Mouse (Mus musculus) Muller cell, postnatal 12 days (primary cell): ENCODE results near the gene Lrmda.

Experiments
- DNase-seq: peaks from one replicate; pipeline ENCODE4 v3.0.0-alpha.2; 2015; ENCODE audit errors: inconsistent ontology term

Gene Lrmda

GRCm38 (mm10) chr14:22495286-22495685 is 475.8 kb downstream of the Lrmda start:
- DNase-seq = no peak

DNA sequence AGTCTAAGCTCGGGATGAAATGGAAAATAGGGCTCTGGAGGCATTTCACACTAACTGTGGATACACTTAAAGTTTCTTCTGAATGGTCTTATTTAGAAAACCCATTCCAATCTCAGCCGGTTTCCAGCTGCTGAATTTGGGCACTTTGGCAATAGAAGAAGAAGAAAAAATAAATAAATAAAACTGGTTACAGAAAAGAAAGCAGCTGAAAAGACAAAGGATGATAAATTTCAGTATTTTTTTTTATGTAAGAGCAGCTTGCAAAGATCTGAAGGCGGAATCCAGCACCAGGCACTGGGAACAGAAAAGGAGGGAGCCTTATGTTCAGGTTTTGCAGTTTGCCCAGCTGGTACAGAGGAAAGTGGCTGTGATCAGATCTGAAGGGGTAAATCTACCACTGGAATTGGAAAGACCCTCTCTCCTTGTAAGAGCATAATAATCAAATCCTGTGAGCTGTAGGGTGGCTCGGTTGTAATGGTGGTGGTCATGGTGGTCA is 478.2 kb downstream of the Lrmda start:
- DNase-seq = no peak

DNA sequence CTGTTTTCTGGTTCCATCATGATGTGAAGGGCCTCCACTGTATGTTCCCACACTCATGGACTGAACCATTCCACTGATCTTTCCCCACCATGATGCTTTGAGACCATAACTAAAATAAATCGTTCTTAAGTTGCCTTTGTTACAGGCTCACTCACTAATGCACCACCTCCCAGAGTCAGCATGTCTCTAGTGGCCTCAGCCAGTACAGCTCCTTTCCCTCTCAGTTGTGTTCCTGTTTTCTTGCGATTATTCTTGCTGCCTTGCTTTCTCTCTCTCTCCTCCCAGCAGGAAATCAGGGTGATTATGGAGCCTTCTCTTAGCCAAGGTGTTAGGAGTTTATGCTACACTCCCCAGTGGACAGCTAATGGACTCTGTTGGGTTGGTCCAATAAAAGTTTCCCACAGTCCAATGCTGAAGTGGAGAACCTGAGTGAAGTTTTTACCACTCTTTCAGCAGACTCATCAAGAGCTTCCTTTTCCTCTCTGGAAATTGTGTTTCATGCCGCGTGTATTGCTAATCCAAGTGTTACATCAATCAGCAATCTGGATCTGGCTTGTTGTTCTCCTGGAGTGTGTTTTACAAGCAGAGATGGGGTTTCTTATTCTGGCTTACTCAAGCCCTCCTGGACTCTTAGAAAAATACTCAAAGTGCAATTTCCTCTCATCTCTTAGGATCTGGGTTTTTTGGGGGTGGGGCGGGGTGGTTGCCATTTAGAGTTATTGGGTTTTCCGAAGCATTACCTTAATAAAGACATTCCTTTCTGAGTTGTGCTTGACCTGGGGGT is 490.4 kb downstream of the Lrmda start:
- DNase-seq = no peak

DNA sequence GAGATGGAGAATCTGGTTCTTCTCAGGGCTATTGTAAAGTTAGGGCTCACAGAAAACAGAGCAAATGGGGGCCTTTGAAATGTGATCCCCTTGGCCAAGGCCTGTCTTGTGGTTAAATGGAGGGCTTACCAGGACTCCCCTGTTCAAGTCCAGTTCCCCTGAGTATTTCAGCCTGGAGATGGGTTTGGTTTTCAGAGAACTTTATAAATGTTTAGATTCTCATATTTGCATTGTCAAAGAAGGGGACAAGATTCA is 490.9 kb downstream of the Lrmda start:
- no peak for DNase-seq

GRCm38 (mm10) chr14:22514362-22515084 is 495.0 kb downstream of the Lrmda start:
- no peak for DNase-seq

DNA sequence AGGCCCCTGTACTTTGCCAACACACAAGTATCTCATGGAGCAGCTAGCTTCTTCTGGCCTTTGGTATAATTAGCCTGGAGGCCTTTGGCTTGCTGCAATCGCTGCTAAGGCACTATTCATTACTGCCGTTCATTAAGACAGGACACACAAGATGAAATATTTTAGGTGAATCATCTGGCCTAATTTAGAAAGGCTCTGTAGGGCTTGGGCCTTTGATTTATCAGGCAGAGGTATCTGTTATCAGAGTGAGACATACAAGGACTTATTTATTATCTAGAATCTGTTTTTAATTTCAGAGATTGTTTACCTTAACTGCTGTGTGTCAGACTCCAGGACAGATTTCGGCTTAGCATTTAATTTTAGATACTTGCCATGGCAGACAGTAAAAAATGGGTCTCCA is 511.2 kb downstream of the Lrmda start:
- DNase-seq = no peak

- no peak for DNase-seq
Observed at GRCm38 (mm10) chr14:22533501-22533900, 514.0 kb downstream of the Lrmda start.

- no peak for DNase-seq
Observed at GRCm38 (mm10) chr14:22545887-22546675, 526.6 kb downstream of the Lrmda start.

- no peak for DNase-seq
Observed at GRCm38 (mm10) chr14:22546676-22546984, 527.1 kb downstream of the Lrmda start.

DNA sequence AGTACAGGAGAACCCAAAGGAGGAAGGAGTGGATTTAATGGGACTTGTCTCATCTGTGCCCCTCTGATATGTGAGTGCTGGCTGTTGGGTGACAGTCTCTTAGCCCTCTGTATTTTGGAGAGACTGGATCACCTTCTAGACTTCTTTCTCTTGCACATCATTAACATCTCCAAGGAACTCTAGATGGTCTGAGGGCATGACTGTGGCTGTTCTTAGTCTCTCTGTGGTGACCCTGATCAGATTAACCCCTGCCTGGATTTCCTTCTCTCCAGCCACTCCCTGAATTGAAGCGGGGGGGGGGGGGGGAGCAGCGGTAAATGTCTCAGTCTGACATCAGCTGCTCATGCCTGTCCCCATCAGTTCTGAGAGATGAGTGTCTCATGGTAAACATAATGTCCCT is 528.8 kb downstream of the Lrmda start:
- DNase-seq = no peak

DNA sequence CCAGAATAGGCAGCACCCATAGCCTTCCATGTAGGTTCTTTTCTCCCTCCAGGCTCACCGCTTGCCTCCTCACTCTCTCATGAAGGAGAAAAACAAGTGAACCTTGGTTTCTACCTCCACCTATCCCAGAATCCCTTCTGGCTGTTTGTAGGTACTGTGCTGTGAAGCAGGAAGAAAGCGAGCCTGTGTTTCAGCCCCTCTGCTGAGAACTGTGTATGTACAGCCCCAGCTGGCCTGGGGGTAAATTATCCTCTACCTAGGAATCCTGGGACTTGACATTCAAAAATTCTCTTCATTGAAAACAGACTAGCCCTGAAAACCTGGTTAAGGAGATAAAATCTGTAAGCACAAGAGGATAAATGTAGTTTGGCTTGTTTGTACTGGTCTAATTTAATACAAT is 529.7 kb downstream of the Lrmda start:
- DNase-seq = no peak

- DNase-seq = no peak
Observed at GRCm38 (mm10) chr14:22552358-22552757, 532.8 kb downstream of the Lrmda start.

DNA sequence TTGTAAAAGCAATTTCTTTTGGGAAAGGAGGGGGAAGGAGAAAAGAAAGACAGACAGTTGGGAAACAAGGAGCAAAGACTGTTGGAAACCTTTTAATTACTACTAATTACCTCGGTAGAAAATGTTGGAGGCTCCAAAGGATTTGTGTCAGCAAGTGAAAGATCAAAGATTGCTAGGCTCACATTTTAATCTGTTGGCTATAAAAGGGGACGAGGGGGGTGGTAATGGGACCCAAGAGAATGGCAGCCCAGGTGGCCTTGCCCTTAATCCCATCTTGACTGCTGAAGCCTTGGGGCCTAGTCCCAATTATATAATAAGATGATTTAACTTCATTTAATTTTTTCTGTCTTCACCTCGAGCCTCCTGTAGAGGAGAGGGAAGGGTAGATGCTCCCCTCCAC is 533.3 kb downstream of the Lrmda start:
- no peak for DNase-seq

GRCm38 (mm10) chr14:22553717-22554116 is 534.2 kb downstream of the Lrmda start:
- no peak for DNase-seq

GRCm38 (mm10) chr14:22572486-22572885 is 553.0 kb downstream of the Lrmda start:
- no peak for DNase-seq

GRCm38 (mm10) chr14:22573585-22573984 is 554.1 kb downstream of the Lrmda start:
- no peak for DNase-seq

- DNase-seq = no peak
Observed at GRCm38 (mm10) chr14:22574006-22574405, 554.5 kb downstream of the Lrmda start.

- DNase-seq = no peak
Observed at GRCm38 (mm10) chr14:22576441-22576840, 556.9 kb downstream of the Lrmda start.

DNA sequence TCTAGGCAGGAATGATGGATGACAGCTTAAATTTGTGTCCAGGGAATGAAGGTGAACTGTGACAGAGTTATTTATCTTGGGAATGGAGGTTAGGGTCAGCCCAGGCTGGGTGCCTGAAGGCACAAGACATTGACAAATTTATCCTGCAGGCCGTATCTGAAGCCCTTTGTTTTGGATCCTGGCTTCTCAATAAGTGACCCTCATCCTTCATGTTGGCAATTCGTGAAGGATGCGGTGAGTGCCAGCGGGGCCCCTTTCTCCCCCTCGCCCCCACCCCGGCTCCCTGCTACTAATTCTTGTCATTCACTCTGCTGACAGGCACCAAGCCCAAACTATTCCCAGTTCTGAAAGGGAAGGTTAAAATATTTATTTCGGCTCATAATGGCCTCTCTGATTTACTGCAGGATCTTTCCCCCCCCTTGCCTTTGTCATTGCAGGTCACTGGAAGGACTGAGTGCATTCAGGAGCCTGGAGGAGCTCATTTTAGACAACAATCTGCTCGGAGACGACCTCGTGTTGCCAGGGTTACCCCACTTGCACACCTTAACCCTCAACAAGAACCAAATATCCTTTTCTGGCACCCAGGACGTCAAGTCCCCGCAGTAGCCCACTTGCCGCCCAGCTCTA is 558.0 kb downstream of the Lrmda start:
- DNase-seq = no peak

GRCm38 (mm10) chr14:22578224-22578623 is 558.7 kb downstream of the Lrmda start:
- peak; percentile 75 for DNase-seq

- DNase-seq = no peak
Observed at GRCm38 (mm10) chr14:22578986-22579385, 559.5 kb downstream of the Lrmda start.

GRCm38 (mm10) chr14:22582065-22582464 is 562.6 kb downstream of the Lrmda start:
- no peak for DNase-seq
